Mouse (Mus musculus) small intestine, adult 2 months (tissue): Measurements from ENCODE around the gene Dusp23.

Experiments used
- CTCF ChIP-seq: fragments of 200-500 bp; IDR thresholded peaks from 2 replicates; pipeline ENCODE4 v1.5.1; 2012; ENCODE audit warnings: low read depth, mild to moderate bottlenecking, control low read depth, inconsistent platforms, low read length, moderate library complexity, mixed read lengths; ENCODE audit not compliant: insufficient replicate concordance, insufficient read length; ENCODE audit errors: extremely low read depth
- POLR2A ChIP-seq: fragments of 200-500 bp; IDR thresholded peaks from 2 replicates; pipeline ENCODE4 v1.6.1; 2012; ENCODE audit warnings: low read depth, mild to moderate bottlenecking, control low read depth, inconsistent platforms, low read length, moderate library complexity

DNA sequence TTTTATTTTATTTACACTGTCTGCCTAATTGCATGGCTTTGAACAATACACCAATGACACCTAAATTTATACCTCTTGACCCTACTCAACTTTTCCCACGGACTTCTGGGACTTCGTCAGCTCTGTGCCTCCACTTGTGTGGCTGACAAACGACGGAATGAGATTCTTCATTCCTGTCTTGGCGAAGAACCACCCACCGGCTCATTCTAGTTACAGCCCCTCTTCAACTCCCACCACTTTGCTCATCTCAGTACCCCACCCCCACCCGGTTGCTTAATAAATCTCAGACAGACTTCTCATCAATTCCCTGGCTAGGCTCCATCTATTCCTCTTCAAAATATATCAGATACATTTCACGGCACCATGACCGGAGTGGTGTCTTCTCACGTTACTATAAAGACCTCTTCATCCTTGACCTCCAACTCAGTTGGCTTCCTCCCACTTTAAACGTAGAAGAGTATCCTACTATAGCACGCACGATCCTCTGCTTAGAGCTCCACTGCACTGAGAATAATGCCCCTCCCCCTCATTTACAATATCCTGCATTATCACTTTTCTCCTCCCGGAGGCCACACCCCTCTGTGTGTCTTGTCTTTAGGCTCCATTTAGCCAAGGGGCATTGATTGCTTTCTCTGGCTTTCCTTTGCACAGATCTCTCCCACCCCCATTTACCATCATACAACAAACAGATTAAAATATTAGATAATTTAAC, 15.2 kb downstream of the Dusp23 start:
- TF ChIP-seq POLR2A (no peak), CTCF (no peak)
